Mouse (Mus musculus) embryonic facial prominence, embryonic 12.5 days (tissue): ENCODE measurements around the gene Sap25. TPM values are rescaled to one million over a fixed set of nuclear protein-coding genes. Genes with fewer than 3 reads are reported as not detected.

Source experiments
- ATAC-seq: fragments of 200-750 bp; cut with Nextera tagmentation; 2 replicates; pipeline ENCODE4 v1.8.0; 2017; ENCODE audit not compliant: insufficient number of reproducible peaks, insufficient read depth, low FRiP score, low TSS enrichment
- H3K27ac ChIP-seq: fragments of 300-500 bp; sonication (generic); 2 replicates; pipeline ENCODE4 v1.5.1; 2016; ENCODE audit warnings: mild to moderate bottlenecking
- H3K27me3 ChIP-seq: fragments of 300-500 bp; sonication (generic); 2 replicates; pipeline ENCODE4 v1.6.1; 2016; ENCODE audit warnings: mild to moderate bottlenecking, moderate library complexity
- H3K36me3 ChIP-seq: fragments of 300-500 bp; sonication (generic); 2 replicates; pipeline ENCODE4 v1.6.1; 2016; ENCODE audit warnings: mild to moderate bottlenecking
- H3K4me1 ChIP-seq: fragments of 300-500 bp; sonication (generic); 2 replicates; pipeline ENCODE4 v1.6.1; 2016
- H3K4me2 ChIP-seq: fragments of 300-500 bp; sonication (generic); replicated peaks from 2 replicates; pipeline ENCODE4 v1.6.1; 2016; ENCODE audit warnings: mild to moderate bottlenecking, moderate library complexity
- H3K4me3 ChIP-seq: fragments of 300-500 bp; sonication (generic); 2 replicates; pipeline ENCODE4 v1.5.1; 2016; ENCODE audit warnings: mild to moderate bottlenecking
- H3K9ac ChIP-seq: fragments of 300-500 bp; sonication (generic); 2 replicates; pipeline ENCODE4 v1.6.1; 2016; ENCODE audit warnings: mild to moderate bottlenecking, moderate library complexity
- H3K9me3 ChIP-seq: fragments of 300-500 bp; sonication (generic); 2 replicates; pipeline ENCODE4 v1.6.1; 2016; ENCODE audit warnings: mild to moderate bottlenecking, moderate library complexity
- WGBS: fragments of 180-500 bp; shearing (Covaris S2); methylation state at CpG from one replicate; pipeline ENCODE4 v1.1.7; 2016; 5-methylcytosine and 5-hydroxymethylcytosine counted together
- polyA plus RNA-seq: library from polyadenylated mRNA; unstranded; fragments of >200 nt; fragmentation: Nextera tagmentation; extraction: Ambion mirVana; gene quantifications from 2 replicates; pipeline ENCODE4 v1.2.1, GENCODE M21; 2016

The Sap25 gene
- polyA plus RNA-seq, 1 experiment from 2014 or later, result 6.8 TPM

DNA sequence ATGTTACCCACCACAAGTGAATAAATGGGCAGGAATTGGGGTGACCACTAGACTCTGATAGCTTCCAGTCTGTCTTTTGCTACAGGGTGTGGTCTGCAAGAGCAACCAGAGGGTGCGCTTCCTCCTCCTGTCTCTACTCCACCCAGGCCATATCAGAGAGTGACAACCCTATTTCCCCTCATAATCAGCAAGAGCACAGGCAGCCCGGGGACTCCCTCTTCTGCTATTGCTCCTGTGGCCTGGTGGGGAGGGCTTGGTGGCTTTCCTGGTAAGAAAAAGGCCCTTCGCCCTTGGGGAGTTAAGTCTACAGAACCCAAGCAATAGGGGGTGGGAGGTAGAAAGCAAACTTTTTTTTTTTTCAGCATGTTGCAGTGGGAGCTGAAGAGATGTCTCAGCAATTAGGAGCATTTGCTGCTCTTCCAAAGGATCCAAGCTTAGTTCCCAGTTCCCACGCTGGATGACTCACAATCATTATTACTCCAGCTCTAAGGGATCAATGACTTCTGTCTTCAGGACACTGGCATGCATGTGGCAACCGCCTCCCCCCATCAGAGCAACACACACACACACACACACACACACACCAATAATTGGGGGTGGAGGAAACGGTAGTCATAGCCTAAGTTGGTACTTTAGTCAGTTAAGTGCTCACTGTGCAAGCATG is 45.1 kb downstream of the Sap25 start:
- 81% methylated on average over 6 of the region's 6 CpGs for WGBS
- Histone ChIP-seq H3K9me3 (no peaks in the 10 kb centered on the region), H3K9ac (no peak overlapping the region), H3K27me3 (no peaks in the 10 kb centered on the region), H3K4me1 (peaks cover 20% of the 10 kb centered on the region), H3K4me2 (no peak overlapping the region), H3K27ac (no peak overlapping the region), H3K4me3 (no peak overlapping the region), H3K36me3 (no peaks in the 10 kb centered on the region)
- ATAC-seq, result no peak

DNA sequence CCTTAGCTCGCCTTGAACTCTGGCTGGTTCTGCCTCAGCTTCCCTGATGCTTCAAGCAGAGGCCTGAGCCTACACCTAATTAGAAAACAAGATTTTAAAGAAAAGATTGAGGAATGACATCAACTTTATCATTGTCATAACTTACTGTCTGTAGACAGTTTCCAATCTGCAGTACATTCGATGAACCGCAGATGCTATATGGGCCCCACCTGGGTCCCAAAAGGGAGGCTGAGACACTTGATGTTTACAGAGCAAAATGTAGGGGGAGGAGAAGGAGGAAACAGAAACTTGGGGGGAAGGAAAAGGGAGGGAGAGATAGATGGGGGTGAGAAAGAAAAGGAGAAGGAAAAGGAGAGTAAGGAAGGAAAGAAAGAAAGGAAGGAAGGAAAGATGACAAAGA is 48.8 kb downstream of the Sap25 start:
- ATAC-seq, result no peak
- no peaks in the 10 kb centered on the region for H3K36me3 ChIP-seq
- 90% methylated on average over 3 of the region's 3 CpGs for WGBS

DNA sequence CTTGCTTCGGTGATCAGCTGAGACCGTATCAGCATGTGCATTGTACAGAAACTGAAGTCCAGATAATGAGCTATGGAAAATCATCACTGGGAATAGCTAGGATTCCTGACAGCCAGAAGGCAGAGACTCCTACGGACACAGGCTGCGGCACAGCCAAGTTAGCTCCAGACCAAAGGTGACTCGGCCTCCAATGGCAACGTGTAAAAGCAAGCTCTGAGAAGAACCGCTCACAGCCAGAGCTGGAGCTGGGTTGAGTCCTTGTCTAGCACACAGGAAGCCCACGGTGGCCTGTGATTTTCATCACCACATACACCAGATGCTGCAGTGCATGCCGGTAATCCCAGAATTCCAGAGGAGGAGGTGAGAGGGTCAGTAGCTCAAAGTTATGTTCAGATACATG is 49.4 kb downstream of the Sap25 start:
- no peaks in the 10 kb centered on the region for H3K4me1 ChIP-seq
- no peak for ATAC-seq
- 56% methylated on average over 9 of the region's 9 CpGs for WGBS
- no peak overlapping the region for H3K27ac ChIP-seq
- no peak overlapping the region for H3K4me2 ChIP-seq
- H3K27me3 ChIP-seq, result no peaks in the 10 kb centered on the region
- H3K4me3 ChIP-seq, result no peak overlapping the region
- no peaks in the 10 kb centered on the region for H3K36me3 ChIP-seq
- no peaks in the 10 kb centered on the region for H3K9me3 ChIP-seq
- no peak overlapping the region for H3K9ac ChIP-seq

More for the DNA sequence above, 48.8 kb downstream of the Sap25 start:
- no peak overlapping the region for H3K27ac ChIP-seq
- H3K9ac ChIP-seq, result no peak overlapping the region
- no peak overlapping the region for H3K4me2 ChIP-seq
- no peaks in the 10 kb centered on the region for H3K27me3 ChIP-seq
- no peaks in the 10 kb centered on the region for H3K9me3 ChIP-seq
- no peak overlapping the region for H3K4me3 ChIP-seq
- no peaks in the 10 kb centered on the region for H3K4me1 ChIP-seq

DNA sequence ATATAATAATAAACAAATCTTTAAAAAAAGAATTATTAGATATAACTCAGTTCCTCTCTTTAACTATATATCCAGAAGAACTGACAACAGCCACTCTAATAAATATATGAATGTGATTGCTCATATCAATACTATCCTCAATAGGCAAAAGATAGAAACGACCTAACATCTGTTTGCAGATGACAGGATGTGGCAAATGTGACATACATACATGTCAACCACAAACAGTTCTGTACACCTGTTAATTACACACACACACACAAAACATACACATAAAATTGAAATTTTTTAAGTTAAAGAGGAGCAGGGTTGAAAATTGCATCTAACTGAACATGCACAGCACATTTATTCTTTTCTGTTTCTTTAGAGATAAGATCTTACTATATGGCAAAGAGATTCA is 50.7 kb downstream of the Sap25 start:
- Histone ChIP-seq H3K9ac (no peak overlapping the region), H3K27ac (no peak overlapping the region), H3K27me3 (no peaks in the 10 kb centered on the region), H3K4me3 (no peak overlapping the region), H3K4me2 (no peak overlapping the region), H3K4me1 (no peaks in the 10 kb centered on the region), H3K9me3 (no peaks in the 10 kb centered on the region), H3K36me3 (no peaks in the 10 kb centered on the region)
- WGBS, result 80% methylated on average over 1 of the region's 1 CpGs
- no peak for ATAC-seq

Other genes starting within 250 kb of the Sap25 start
- 0.17 and 0.28 TPM in 2 replicates for gene Zan, start 164.3 kb upstream of the Sap25 start, polyA plus RNA-seq
- 54.0 and 56.4 TPM in 2 replicates for gene Pop7, start 138.8 kb upstream of the Sap25 start, polyA plus RNA-seq
- 17.4 and 18.1 TPM in 2 replicates for gene Gigyf1, start 122.8 kb upstream of the Sap25 start, polyA plus RNA-seq
- 0.34 and 0.47 TPM in 2 replicates for gene Epo, start 108.1 kb upstream of the Sap25 start, polyA plus RNA-seq
- 382 and 409 TPM in 2 replicates for gene Gnb2, start 107.8 kb upstream of the Sap25 start, polyA plus RNA-seq
- gene Actl6b, start 87.8 kb upstream of the Sap25 start, polyA plus RNA-seq, result 6.1 and 9.3 TPM in 2 replicates
- gene Tfr2, start 71.5 kb upstream of the Sap25 start, polyA plus RNA-seq, result 0.95 and 1.3 TPM in 2 replicates
- 28.4 and 28.7 TPM in 2 replicates for gene Mospd3, start 40.3 kb upstream of the Sap25 start, polyA plus RNA-seq
- 124 and 128 TPM in 2 replicates for gene Pcolce, start 27.6 kb upstream of the Sap25 start, polyA plus RNA-seq
- gene Fbxo24, start 12.3 kb upstream of the Sap25 start, polyA plus RNA-seq, result 0.22 and 0.36 TPM in 2 replicates
- 30.8 and 34.0 TPM in 2 replicates for gene Lrch4, start 12.2 kb upstream of the Sap25 start, polyA plus RNA-seq
- gene Gm20605, start 12.2 kb upstream of the Sap25 start, polyA plus RNA-seq, result 9.2 and 11.8 TPM in 2 replicates
- gene Irs3, start 4.4 kb downstream of the Sap25 start, polyA plus RNA-seq, result 0.18 and 0.34 TPM in 2 replicates
- 21.7 and 22.2 TPM in 2 replicates for gene Agfg2, start 43.4 kb downstream of the Sap25 start, polyA plus RNA-seq
- 3.7 and 4.6 TPM in 2 replicates for gene Nyap1, start 100.3 kb downstream of the Sap25 start, polyA plus RNA-seq
- gene Tsc22d4, start 104.4 kb downstream of the Sap25 start, polyA plus RNA-seq, result 129 and 133 TPM in 2 replicates
- gene Ppp1r35, start 137.5 kb downstream of the Sap25 start, polyA plus RNA-seq, result 51.3 and 51.9 TPM in 2 replicates
- gene Mepce, start 146.3 kb downstream of the Sap25 start, polyA plus RNA-seq, result 14.5 and 15.8 TPM in 2 replicates
- 38.2 and 39.3 TPM in 2 replicates for gene Zcwpw1, start 146.5 kb downstream of the Sap25 start, polyA plus RNA-seq
- 0.22 and 0.28 TPM in 2 replicates for gene Pilra, start 194.9 kb downstream of the Sap25 start, polyA plus RNA-seq
- gene Pilrb1, start 216.8 kb downstream of the Sap25 start, polyA plus RNA-seq, result 0.47 TPM in 1 of 2 replicates, not detected in the other
- gene Pilrb2, start 230.5 kb downstream of the Sap25 start, polyA plus RNA-seq, result 0.13 TPM in 1 of 2 replicates, not detected in the other